In the genomic region with DNA sequence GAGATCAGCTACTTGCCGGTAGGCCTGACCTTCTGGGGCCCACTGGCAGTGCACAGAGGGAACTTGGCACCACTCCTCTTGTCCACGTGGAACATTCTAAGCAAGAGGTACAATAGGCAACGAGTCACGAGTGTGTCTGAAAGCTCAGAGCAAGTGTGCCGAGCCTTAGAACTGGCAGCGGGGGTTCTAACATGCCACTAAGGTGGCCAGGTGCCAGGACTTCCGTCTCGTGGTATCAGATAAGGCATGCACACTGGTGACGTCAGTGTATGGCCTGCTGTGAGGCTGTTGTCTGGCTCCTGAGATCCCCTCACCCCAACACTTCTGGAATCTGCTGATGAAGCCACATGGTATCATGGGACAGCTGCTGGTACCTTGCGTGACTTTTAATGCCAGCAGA, we compare ENCODE assay signal across 12 mouse cellular contexts.
DNase-seq lines count a peak whose midpoint lies in the region; ATAC-seq and TF ChIP-seq lines count a peak whose summit lies in the region.
"Had no signal": no experiment of that assay in that cellular context is flagged by ENCODE, and none has a peak within 500 bp of the region (broad histone marks: within the 10 kb centered on the region; RNA-seq: fewer than 3 reads in every experiment).

No protein-coding gene starts in this region.

- DNase-seq in cerebellum, adult 18-20 months = peak; percentile 56 to 67
- DNase-seq in hindbrain, postnatal 0 days (ENCODE audit: low spot score) = peak; percentile 52
- DNase-seq in hindbrain, embryonic 11.5 days (ENCODE audit: low spot score) = no peak
- DNase-seq in cerebellum, adult 9-11 months = peak; percentile 78
- peak; percentile 26 for DNase-seq in naive thymus-derived CD4-positive, alpha-beta T cell, adult 2 months (ENCODE audit: low read depth)
- DNase-seq in thymus, postnatal 10 days (ENCODE audit: low spot score in 2 of 2) = no peak
- DNase-seq: kidney, adult 18-20 months; lung, postnatal 4 days; thymus, adult 2 months had no signal

- peaks cover 47% of the 10 kb centered on the region for H3K4me1 ChIP-seq in hindbrain, postnatal 0 days (ENCODE audit: insufficient read depth, low read length)
- peaks cover 9% of the 10 kb centered on the region for H3K4me1 ChIP-seq in hindbrain, embryonic 11.5 days (replicated peaks; ENCODE audit: control insufficient read depth, insufficient read depth, low read length)
- H3K4me1 ChIP-seq in midbrain, embryonic 13.5 days (replicated peaks) = peaks cover 58% of the 10 kb centered on the region

- WGBS in hindbrain, postnatal 0 days = 26% methylated on average over 10 of the region's 10 CpGs
- 77% methylated on average over 10 of the region's 10 CpGs for WGBS in hindbrain, embryonic 11.5 days
- 65% methylated on average over 10 of the region's 10 CpGs for WGBS in midbrain, embryonic 13.5 days

- no peak for TF ChIP-seq CTCF in hindbrain, postnatal 0 days (IDR thresholded peaks at IDR 0.05; ENCODE audit: low read depth)

- H3K4me3 ChIP-seq in hindbrain, postnatal 0 days (ENCODE audit: low read length) = no peak overlapping the region
- no peak overlapping the region for H3K4me3 ChIP-seq in hindbrain, embryonic 11.5 days (ENCODE audit: low read depth, low read length)
- H3K4me3 ChIP-seq in midbrain, embryonic 13.5 days (replicated peaks) = no peak overlapping the region
- H3K4me3 ChIP-seq: heart, embryonic 13.5 days had no signal

- no peak overlapping the region for H3K9ac ChIP-seq in hindbrain, postnatal 0 days (replicated peaks; ENCODE audit: low read length)
- H3K9ac ChIP-seq in hindbrain, embryonic 11.5 days (ENCODE audit: low read depth, low read length) = no peak overlapping the region
- no peak overlapping the region for H3K9ac ChIP-seq in midbrain, embryonic 13.5 days (replicated peaks)
- H3K9ac ChIP-seq: heart, embryonic 13.5 days had no signal

- no peak overlapping the region for H3K4me2 ChIP-seq in hindbrain, postnatal 0 days (ENCODE audit: low read depth, low read length)
- no peak overlapping the region for H3K4me2 ChIP-seq in hindbrain, embryonic 11.5 days (replicated peaks; ENCODE audit: low read depth, low read length)
- no peak overlapping the region for H3K4me2 ChIP-seq in midbrain, embryonic 13.5 days (replicated peaks)
- H3K4me2 ChIP-seq: heart, embryonic 13.5 days had no signal

- no peak overlapping the region for H3K27ac ChIP-seq in hindbrain, postnatal 0 days
- H3K27ac ChIP-seq in hindbrain, embryonic 11.5 days (ENCODE audit: low read depth, low read length) = no peak overlapping the region
- H3K27ac ChIP-seq in midbrain, embryonic 13.5 days = no peak overlapping the region
- H3K27ac ChIP-seq: heart, embryonic 13.5 days had no signal

- no peaks in the 10 kb centered on the region for H3K27me3 ChIP-seq in hindbrain, postnatal 0 days (ENCODE audit: insufficient read depth, low read length)
- H3K27me3 ChIP-seq in hindbrain, embryonic 11.5 days (ENCODE audit: control insufficient read depth, insufficient read depth, low read length) = no peaks in the 10 kb centered on the region
- H3K27me3 ChIP-seq in midbrain, embryonic 13.5 days = 0 out of 2 replicates have a peak, but pooled peaks cover 3% of the 10 kb centered on the region

- no peaks in the 10 kb centered on the region for H3K9me3 ChIP-seq in hindbrain, postnatal 0 days (ENCODE audit: low read length)
- no peaks in the 10 kb centered on the region for H3K9me3 ChIP-seq in hindbrain, embryonic 11.5 days (ENCODE audit: control insufficient read depth, low read length)
- no peaks in the 10 kb centered on the region for H3K9me3 ChIP-seq in midbrain, embryonic 13.5 days
- H3K9me3 ChIP-seq: heart, embryonic 13.5 days had no signal

- no peak for ATAC-seq in cerebellum, adult (ENCODE audit: insufficient number of reproducible peaks, low FRiP score, low TSS enrichment)
- no peak for ATAC-seq in hindbrain, postnatal 0 days
- ATAC-seq in hindbrain, embryonic 11.5 days (ENCODE audit: low FRiP score) = no peak
- no peak for ATAC-seq in midbrain, embryonic 13.5 days

- no peaks in the 10 kb centered on the region for H3K36me3 ChIP-seq in hindbrain, postnatal 0 days (ENCODE audit: insufficient read depth, low read length)
- H3K36me3 ChIP-seq in hindbrain, embryonic 11.5 days (ENCODE audit: control insufficient read depth, insufficient read depth, low read length) = no peaks in the 10 kb centered on the region
- H3K36me3 ChIP-seq in midbrain, embryonic 13.5 days = no peaks in the 10 kb centered on the region
- H3K36me3 ChIP-seq: heart, embryonic 13.5 days had no signal

Comparison
In these comparisons a context has a peak if more than half of its experiments do, and no peak if none do; other contexts are left out.
1. DNase-seq: peak in cerebellum, adult 18-20 months (2 of 2), hindbrain, postnatal 0 days (single experiment), cerebellum, adult 9-11 months (single experiment) and naive thymus-derived CD4-positive, alpha-beta T cell, adult 2 months (single experiment); none in hindbrain, embryonic 11.5 days (single experiment) and thymus, postnatal 10 days (0 of 2).